Comparison of ENCODE assay signal across 20 mouse cellular contexts in the genomic region with DNA sequence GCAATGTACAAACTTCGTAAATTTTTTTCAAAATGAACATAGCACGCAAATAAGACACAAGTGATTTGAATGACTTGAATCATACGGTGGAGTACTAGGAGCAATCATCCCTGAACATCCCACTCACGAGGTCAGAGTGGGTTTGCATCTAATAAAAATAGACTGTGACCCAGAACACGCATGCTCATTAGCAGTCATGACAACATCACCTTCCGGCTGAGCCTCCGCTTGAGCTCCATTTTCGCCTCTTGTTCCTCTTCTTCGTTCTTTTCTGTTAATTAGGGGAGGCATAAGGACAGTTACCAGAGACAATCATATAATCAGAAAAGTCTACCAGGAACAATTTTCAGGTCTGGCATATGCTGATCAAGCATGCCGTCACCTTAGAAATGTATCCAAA. TPM values are rescaled to one million over a fixed set of nuclear protein-coding genes. Genes with fewer than 3 reads are reported as not detected.
"Had no signal": no experiment of that assay in that cellular context is flagged by ENCODE, and none has a peak within 500 bp of the region (broad histone marks: within the 10 kb centered on the region; RNA-seq: fewer than 3 reads in every experiment).

No protein-coding gene starts in this region.

- H3K9ac ChIP-seq: limb, embryonic 13.5 days; liver, embryonic 15.5 days; lung, embryonic 14.5 days; neural tube, embryonic 12.5 days had no signal

- H3K27ac ChIP-seq: layer of hippocampus, adult 2 months; limb, embryonic 13.5 days; liver, embryonic 15.5 days; neural tube, embryonic 12.5 days had no signal

- H3K4me3 ChIP-seq: layer of hippocampus, adult 2 months; limb, embryonic 13.5 days; liver, embryonic 15.5 days; neural tube, embryonic 12.5 days had no signal

- H3K36me3 ChIP-seq: liver, embryonic 15.5 days had no signal

- DNase-seq: kidney, adult 18-20 months; kidney, postnatal 10 days; kidney, postnatal 4 days; lung, postnatal 36 days; midbrain, embryonic 14.5 days; thymus, postnatal 4 days had no signal

- H3K27me3 ChIP-seq: limb, embryonic 13.5 days; liver, embryonic 15.5 days; neural tube, embryonic 12.5 days had no signal

- H3K9me3 ChIP-seq: limb, embryonic 13.5 days; liver, embryonic 15.5 days; neural tube, embryonic 12.5 days had no signal

- H3K4me2 ChIP-seq: limb, embryonic 13.5 days; liver, embryonic 11.5 days; liver, embryonic 15.5 days; lung, embryonic 14.5 days; neural tube, embryonic 12.5 days had no signal

- H3K4me1 ChIP-seq: limb, embryonic 13.5 days; liver, embryonic 15.5 days had no signal

RNA-seq across cellular contexts. Expression of a gene that starts 56.1 kb away (rescaled TPM):
- total RNA-seq: layer of hippocampus, adult 2 months; layer of hippocampus, postnatal 10 days; left cerebral cortex, postnatal 36 days; megakaryocyte progenitor cell, adult 5-6 weeks; monocyte, adult 5-6 weeks; neutrophil, adult 5-6 weeks had no signal
- polyA plus RNA-seq: intestine, embryonic 14.5 days; kidney, embryonic 14.5 days; limb, embryonic 13.5 days; liver, embryonic 11.5 days; liver, embryonic 15.5 days; lung, embryonic 14.5 days; midbrain, embryonic 14.5 days; neural tube, embryonic 12.5 days; stomach, embryonic 14.5 days had no signal
